Mouse (Mus musculus): ENCODE measurements around the gene Slc13a5.

GRCm38 (mm10) chr11:72301334-72301733, 34.3 kb upstream of the Slc13a5 start, which contains the start of gene Xaf1:
- TF ChIP-seq GATA1 (IDR thresholded peaks at IDR 0.05; ENCODE audit: borderline replicate concordance, low read length): no peak
- no peak for TF ChIP-seq FLI1 (IDR thresholded peaks at IDR 0.05; ENCODE audit: low read length)

Measured in megakaryocyte, embryonic 14.5 days (primary cell).